Mouse (Mus musculus): ENCODE results near the gene Krt34. TPM values are rescaled to one million over a fixed set of nuclear protein-coding genes. Genes with fewer than 3 reads are reported as not detected.

The Krt34 gene
- polyA plus RNA-seq (2016; fragmentation: Nextera tagmentation; extraction: Ambion mirVana) = not detected in 2 replicates

GRCm38 (mm10) chr11:100041454-100041853 is at the start of gene Krt34:
Krt34 (minus strand) TSS chr11:100041554.
- WGBS = 82% methylated on average over 6 of the region's 6 CpGs
- no peaks in the 10 kb centered on the region for H3K4me1 ChIP-seq
- H3K4me3 ChIP-seq = no peak within 1 kb of the TSS
- H3K9ac ChIP-seq = no peak within 1 kb of the TSS
- H3K9me3 ChIP-seq = no peaks in the 10 kb centered on the region
- no peaks in the 10 kb centered on the region for H3K27me3 ChIP-seq
- no peak for ATAC-seq (ENCODE audit: insufficient number of reproducible peaks, insufficient read depth, low FRiP score, low TSS enrichment)
- H3K4me2 ChIP-seq (replicated peaks) = no peak within 1 kb of the TSS
- no peaks in the 10 kb centered on the region for H3K36me3 ChIP-seq
- H3K27ac ChIP-seq = no peak within 1 kb of the TSS

DNA sequence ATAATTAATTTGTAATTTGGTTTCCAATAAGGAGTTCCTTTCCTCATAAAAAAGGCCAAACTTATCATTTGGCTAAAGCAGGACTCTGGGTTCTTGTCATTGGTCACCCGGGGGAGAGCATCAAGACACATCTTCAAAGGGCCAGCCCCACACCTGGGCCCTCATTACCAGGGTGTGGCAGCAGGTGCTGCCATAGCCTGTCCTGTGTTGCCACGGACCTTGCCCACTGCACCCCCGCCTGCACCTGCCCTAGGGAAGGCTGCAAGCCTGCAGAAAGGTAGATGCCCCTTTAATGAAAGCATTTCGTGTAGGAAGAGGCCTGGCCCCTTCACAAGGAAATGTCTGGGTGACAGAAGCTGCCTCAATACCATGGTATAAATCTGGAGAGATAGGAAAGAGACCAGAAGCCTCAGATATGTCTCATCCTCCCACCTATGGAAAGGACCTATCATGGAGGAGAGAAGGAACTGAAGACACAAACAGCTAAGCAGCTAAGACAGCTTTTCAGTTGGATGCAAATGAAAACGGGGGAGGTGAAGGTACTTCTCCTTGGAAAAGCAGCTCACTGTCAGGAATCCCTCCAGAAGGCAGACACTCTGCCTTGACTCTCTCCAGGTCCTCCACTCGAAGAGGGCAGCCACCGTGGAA is 47.1 kb upstream of the Krt34 start:
- H3K9ac ChIP-seq = no peak overlapping the region
- no peak for ATAC-seq (ENCODE audit: insufficient number of reproducible peaks, insufficient read depth, low FRiP score, low TSS enrichment)
- H3K4me2 ChIP-seq (replicated peaks) = no peak overlapping the region
- 66% methylated on average over 7 of the region's 7 CpGs for WGBS
- H3K27ac ChIP-seq = no peak overlapping the region
- H3K4me1 ChIP-seq = no peaks in the 10 kb centered on the region
- no peaks in the 10 kb centered on the region for H3K9me3 ChIP-seq
- H3K27me3 ChIP-seq = no peaks in the 10 kb centered on the region
- H3K4me3 ChIP-seq = no peak overlapping the region
- H3K36me3 ChIP-seq = no peaks in the 10 kb centered on the region

DNA sequence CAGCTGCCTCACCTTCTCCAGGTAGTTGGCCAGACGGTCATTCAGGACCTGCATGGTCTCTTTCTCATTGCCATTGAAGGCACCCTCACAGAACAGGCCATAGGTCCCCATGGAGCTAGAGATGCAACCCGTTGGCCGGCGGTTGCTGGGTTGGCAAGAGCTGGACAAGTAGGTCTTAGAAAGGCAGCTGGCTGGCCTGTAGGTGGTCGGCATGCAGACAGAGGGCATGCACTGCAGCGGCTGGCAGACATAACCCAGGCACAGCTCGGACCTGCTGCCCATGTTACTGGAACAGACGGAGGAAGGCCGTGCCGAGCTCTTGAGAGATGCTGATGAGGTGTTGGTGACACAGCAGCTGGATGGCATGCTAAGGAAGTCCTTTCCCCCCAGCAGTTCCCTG is 46.5 kb upstream of the Krt34 start, which contains the start of gene Krt32:
Gene Krt32 (minus strand): TSS at position 366 of the 400 bp plus-strand sequence.
- H3K4me2 ChIP-seq (replicated peaks) = no peak within 1 kb of the TSS
- no peak for ATAC-seq (ENCODE audit: insufficient number of reproducible peaks, insufficient read depth, low FRiP score, low TSS enrichment)
- no peaks in the 10 kb centered on the region for H3K27me3 ChIP-seq
- H3K9me3 ChIP-seq = no peaks in the 10 kb centered on the region
- H3K4me1 ChIP-seq = no peaks in the 10 kb centered on the region
- no peak within 1 kb of the TSS for H3K27ac ChIP-seq
- no peak within 1 kb of the TSS for H3K4me3 ChIP-seq
- WGBS = 92% methylated on average over 10 of the region's 10 CpGs
- H3K36me3 ChIP-seq = no peaks in the 10 kb centered on the region
- H3K9ac ChIP-seq = no peak within 1 kb of the TSS

- Histone ChIP-seq H3K4me3 (no peak overlapping the region), H3K9me3 (no peaks in the 10 kb centered on the region), H3K27ac (no peak overlapping the region), H3K36me3 (no peaks in the 10 kb centered on the region), H3K27me3 (no peaks in the 10 kb centered on the region), H3K4me2 (replicated peaks) (no peak overlapping the region), H3K9ac (no peak overlapping the region), H3K4me1 (no peaks in the 10 kb centered on the region)
- no peak for ATAC-seq (ENCODE audit: insufficient number of reproducible peaks, insufficient read depth, low FRiP score, low TSS enrichment)
- WGBS = 63% methylated on average over 1 of the region's 1 CpGs
Observed at GRCm38 (mm10) chr11:100073873-100074272, 32.5 kb upstream of the Krt34 start.

GRCm38 (mm10) chr11:100067293-100068036 is 26.1 kb upstream of the Krt34 start:
- no peaks in the 10 kb centered on the region for H3K4me1 ChIP-seq
- no peak overlapping the region for H3K4me3 ChIP-seq
- no peak for ATAC-seq (ENCODE audit: insufficient number of reproducible peaks, insufficient read depth, low FRiP score, low TSS enrichment)
- WGBS = 73% methylated on average over 17 of the region's 17 CpGs
- no peaks in the 10 kb centered on the region for H3K36me3 ChIP-seq
- no peaks in the 10 kb centered on the region for H3K27me3 ChIP-seq
- no peak overlapping the region for H3K27ac ChIP-seq
- no peaks in the 10 kb centered on the region for H3K9me3 ChIP-seq
- no peak overlapping the region for H3K4me2 ChIP-seq (replicated peaks)
- no peak overlapping the region for H3K9ac ChIP-seq

DNA sequence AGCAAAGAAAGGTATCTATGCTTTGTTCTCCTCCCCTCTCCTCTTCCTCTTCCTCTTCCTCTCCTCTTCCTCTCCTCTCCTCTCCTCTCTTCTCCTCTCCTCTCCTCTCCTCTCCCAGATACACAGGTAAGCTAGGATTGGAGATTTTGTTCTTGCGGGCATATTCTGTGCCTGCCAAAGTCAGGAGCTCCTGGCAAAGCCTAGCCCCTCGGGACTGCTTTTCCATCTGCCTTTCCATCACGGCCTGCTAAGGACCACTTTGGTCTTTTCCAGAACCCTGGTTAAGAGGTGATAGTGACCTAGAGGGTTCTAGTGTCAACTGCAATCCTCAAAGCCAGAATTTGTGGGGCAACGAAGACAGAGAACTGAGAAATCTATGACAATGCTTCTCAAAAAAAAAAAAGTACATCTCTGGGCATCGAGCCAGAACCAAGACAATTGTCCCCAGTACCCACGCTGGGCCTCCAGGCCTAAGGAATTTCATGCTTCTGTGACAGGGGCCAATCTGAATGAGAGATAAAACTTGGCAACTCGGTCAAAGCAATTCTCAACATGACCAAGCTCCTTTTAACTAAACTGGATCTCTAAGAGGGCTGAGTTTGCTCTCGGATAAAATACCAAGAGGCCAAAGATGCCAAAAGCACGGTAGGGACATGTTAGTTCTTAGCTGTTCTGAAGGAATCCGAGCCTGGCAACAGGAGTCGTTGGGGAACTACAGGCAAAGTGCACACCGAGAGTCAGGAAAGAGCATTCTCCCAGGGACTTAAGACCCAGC is 25.1 kb upstream of the Krt34 start:
- Histone ChIP-seq H3K9me3 (no peaks in the 10 kb centered on the region), H3K9ac (no peak overlapping the region), H3K4me2 (replicated peaks) (no peak overlapping the region), H3K4me3 (no peak overlapping the region), H3K36me3 (no peaks in the 10 kb centered on the region), H3K27ac (no peak overlapping the region), H3K27me3 (no peaks in the 10 kb centered on the region), H3K4me1 (no peaks in the 10 kb centered on the region)
- 75% methylated on average over 12 of the region's 12 CpGs for WGBS
- no peak for ATAC-seq (ENCODE audit: insufficient number of reproducible peaks, insufficient read depth, low FRiP score, low TSS enrichment)

GRCm38 (mm10) chr11:100058875-100059274 is 17.5 kb upstream of the Krt34 start:
- no peak overlapping the region for H3K9ac ChIP-seq
- no peak overlapping the region for H3K4me3 ChIP-seq
- H3K36me3 ChIP-seq = no peaks in the 10 kb centered on the region
- H3K9me3 ChIP-seq = no peaks in the 10 kb centered on the region
- no peaks in the 10 kb centered on the region for H3K27me3 ChIP-seq
- no peak overlapping the region for H3K27ac ChIP-seq
- no peaks in the 10 kb centered on the region for H3K4me1 ChIP-seq
- 79% methylated on average over 8 of the region's 8 CpGs for WGBS
- no peak for ATAC-seq (ENCODE audit: insufficient number of reproducible peaks, insufficient read depth, low FRiP score, low TSS enrichment)
- no peak overlapping the region for H3K4me2 ChIP-seq (replicated peaks)

DNA sequence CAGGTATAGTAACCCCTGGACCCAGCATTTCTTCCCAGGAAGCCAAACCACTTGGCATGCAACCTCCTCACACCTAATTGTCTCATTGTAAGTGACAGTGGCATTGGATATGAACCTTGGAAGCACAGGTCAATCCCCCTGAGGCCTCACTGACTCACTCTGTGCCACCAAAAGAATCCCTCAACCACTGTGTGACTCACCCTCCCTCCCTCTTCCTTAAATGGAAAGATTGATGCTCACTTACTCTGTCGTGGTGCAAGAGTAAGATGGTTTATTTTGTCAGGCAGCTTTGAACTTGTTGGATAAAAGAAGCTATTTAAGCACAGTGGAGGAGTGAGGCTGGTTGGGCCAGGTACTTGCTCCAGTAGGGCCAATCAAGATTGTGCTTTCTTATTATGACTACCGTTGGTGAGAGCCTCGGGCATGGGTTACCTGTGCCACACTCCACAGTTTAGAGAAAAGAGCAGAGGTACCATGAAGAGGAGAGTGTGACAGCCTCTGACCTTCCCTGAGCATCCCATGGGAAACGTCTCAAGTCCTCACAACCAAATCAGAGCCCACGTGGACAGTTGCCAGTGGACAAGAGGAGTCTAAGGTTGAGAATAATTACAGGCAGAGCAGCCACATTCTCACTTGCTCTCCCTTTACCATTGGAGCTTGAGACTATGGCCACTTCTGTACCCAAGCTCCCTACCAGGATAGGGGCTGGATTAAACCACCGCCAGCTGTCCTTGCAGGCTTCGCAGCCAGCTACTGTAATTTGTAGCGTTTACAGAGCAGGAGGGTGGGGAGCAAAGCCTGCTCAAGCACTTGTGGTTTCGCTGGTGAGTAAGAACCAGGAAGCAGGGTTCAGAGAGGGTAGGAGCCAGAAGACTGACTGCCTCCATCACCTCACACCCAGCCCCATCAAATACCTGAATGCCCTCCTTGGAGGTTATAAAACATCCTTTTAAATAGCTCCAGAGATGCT is 14.6 kb upstream of the Krt34 start:
- Histone ChIP-seq H3K4me3 (no peak overlapping the region), H3K27ac (no peak overlapping the region), H3K36me3 (no peaks in the 10 kb centered on the region), H3K4me1 (no peaks in the 10 kb centered on the region), H3K9me3 (no peaks in the 10 kb centered on the region), H3K4me2 (replicated peaks) (no peak overlapping the region), H3K27me3 (no peaks in the 10 kb centered on the region), H3K9ac (no peak overlapping the region)
- no peak for ATAC-seq (ENCODE audit: insufficient number of reproducible peaks, insufficient read depth, low FRiP score, low TSS enrichment)
- WGBS = 71% methylated on average over 9 of the region's 9 CpGs

GRCm38 (mm10) chr11:100050451-100050850 is 9.1 kb upstream of the Krt34 start, which contains the start of gene Krt31:
Krt31 (minus strand) TSS chr11:100050551.
- Histone ChIP-seq H3K4me2 (replicated peaks) (no peak within 1 kb of the TSS), H3K9me3 (no peaks in the 10 kb centered on the region), H3K27me3 (no peaks in the 10 kb centered on the region), H3K4me1 (no peaks in the 10 kb centered on the region), H3K36me3 (no peaks in the 10 kb centered on the region), H3K4me3 (no peak within 1 kb of the TSS), H3K9ac (no peak within 1 kb of the TSS), H3K27ac (no peak within 1 kb of the TSS)
- 84% methylated on average over 3 of the region's 3 CpGs for WGBS
- no peak for ATAC-seq (ENCODE audit: insufficient number of reproducible peaks, insufficient read depth, low FRiP score, low TSS enrichment)

DNA sequence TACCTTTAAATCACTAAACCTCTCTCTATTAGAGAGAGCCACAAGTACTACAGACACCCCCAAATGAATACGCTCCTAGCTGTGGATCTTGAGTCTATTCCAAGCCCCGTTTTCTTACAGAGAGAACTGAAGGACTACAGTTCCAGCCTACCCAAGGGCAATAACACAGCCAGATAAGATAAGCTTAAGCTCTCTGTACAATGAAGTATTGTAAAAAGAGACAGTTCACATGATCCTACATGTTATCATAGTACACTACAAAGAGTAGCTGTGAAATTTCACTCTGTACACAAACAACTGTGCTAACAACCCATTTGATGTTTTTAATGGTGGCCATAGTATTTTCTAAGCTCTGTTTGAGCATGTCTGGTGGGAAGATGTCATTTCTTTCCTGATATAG is 5.8 kb upstream of the Krt34 start:
- Histone ChIP-seq H3K9ac (no peak overlapping the region), H3K4me1 (no peaks in the 10 kb centered on the region), H3K27me3 (no peaks in the 10 kb centered on the region), H3K9me3 (no peaks in the 10 kb centered on the region), H3K4me2 (replicated peaks) (no peak overlapping the region), H3K36me3 (no peaks in the 10 kb centered on the region), H3K4me3 (no peak overlapping the region), H3K27ac (no peak overlapping the region)
- 78% methylated on average over 2 of the region's 2 CpGs for WGBS
- no peak for ATAC-seq (ENCODE audit: insufficient number of reproducible peaks, insufficient read depth, low FRiP score, low TSS enrichment)

DNA sequence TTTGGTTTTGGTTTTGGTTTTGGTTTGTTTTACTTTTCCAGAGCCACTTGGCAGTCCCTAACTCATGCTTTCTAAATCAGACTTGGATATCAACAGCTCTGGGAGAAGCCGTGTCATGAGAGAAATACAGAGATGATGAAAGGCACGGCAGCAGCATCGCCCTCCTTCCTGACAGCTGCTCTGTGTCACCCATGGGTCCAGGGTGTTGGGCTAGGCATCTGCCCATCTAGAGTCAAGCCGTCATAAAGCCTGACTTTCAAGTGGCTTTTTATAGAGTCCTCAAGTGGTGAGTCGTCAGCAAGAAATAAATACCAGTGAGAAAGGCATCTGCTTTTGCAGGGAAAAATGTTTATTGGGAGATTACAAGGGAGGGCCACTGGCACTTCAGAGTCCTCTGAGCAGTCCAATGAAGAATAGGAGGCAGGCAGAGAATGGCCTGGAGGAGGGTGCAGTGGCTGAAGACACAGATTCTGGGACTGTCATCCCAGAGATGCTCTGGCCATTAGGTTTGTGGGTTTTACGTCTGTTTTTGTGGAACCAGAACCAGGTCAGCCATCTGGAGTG is 5.0 kb upstream of the Krt34 start:
- Histone ChIP-seq H3K9ac (no peak overlapping the region), H3K36me3 (no peaks in the 10 kb centered on the region), H3K4me1 (no peaks in the 10 kb centered on the region), H3K27me3 (no peaks in the 10 kb centered on the region), H3K27ac (no peak overlapping the region), H3K4me3 (no peak overlapping the region), H3K4me2 (replicated peaks) (no peak overlapping the region), H3K9me3 (no peaks in the 10 kb centered on the region)
- WGBS = 87% methylated on average over 6 of the region's 6 CpGs
- no peak for ATAC-seq (ENCODE audit: insufficient number of reproducible peaks, insufficient read depth, low FRiP score, low TSS enrichment)

All from embryonic facial prominence, embryonic 12.5 days (tissue).